Mouse (Mus musculus) cerebellum, adult 2 months (tissue): ENCODE data around the gene Ssh1. TPM values are rescaled to one million over a fixed set of nuclear protein-coding genes. Genes with fewer than 3 reads are reported as not detected.

Experiments used
- DNase-seq, 2 experiments: peaks; one replicate each; pipeline ENCODE4 v3.0.0; 2021
- H3K27ac ChIP-seq: fragments of 200-500 bp; 2 replicates; pipeline ENCODE4 v1.5.1; 2012; ENCODE audit warnings: low read length, control low read depth, inconsistent platforms; ENCODE audit not compliant: insufficient read depth
- H3K27me3 ChIP-seq: fragments of 200-500 bp; 2 replicates; pipeline ENCODE4 v1.6.1; 2012; ENCODE audit warnings: inconsistent platforms, mild to moderate bottlenecking, low read length, moderate library complexity; ENCODE audit not compliant: control insufficient read depth, insufficient read depth
- H3K4me1 ChIP-seq: fragments of 200-500 bp; 2 replicates; pipeline ENCODE4 v1.6.1; 2011; ENCODE audit warnings: low read length; ENCODE audit not compliant: control insufficient read depth, insufficient read depth
- H3K4me3 ChIP-seq: fragments of 200-500 bp; replicated peaks from 2 replicates; pipeline ENCODE3; 2011; ENCODE audit warnings: mild to moderate bottlenecking, low read depth, low read length, control low read depth; ENCODE audit not compliant: insufficient read depth
- CTCF ChIP-seq: fragments of 200-500 bp; IDR thresholded peaks from 2 replicates; pipeline ENCODE4 v1.5.1; 2011; ENCODE audit warnings: low read depth, mild to moderate bottlenecking, control low read depth, low read length, moderate library complexity, borderline replicate concordance; ENCODE audit not compliant: insufficient read depth
- POLR2A ChIP-seq: fragments of 200-500 bp; IDR thresholded peaks from 2 replicates; pipeline ENCODE4 v1.6.1; 2011; ENCODE audit warnings: low read length, control low read depth, borderline replicate concordance; ENCODE audit not compliant: insufficient read depth
- WGBS: fragments of 180-500 bp; shearing (Covaris S2); methylation state at CpG from one replicate; pipeline ENCODE4 v1.1.7; 2018; 5-methylcytosine and 5-hydroxymethylcytosine counted together
- polyA plus RNA-seq: library from polyadenylated mRNA; depleted of rRNA; stranded (reverse); fragments of >200 nt; gene quantifications from 2 replicates; pipeline ENCODE4 v1.2.3, GENCODE M21; 2012

Gene Ssh1
- polyA plus RNA-seq, 1 experiment, result 16.7 TPM

GRCm38 (mm10) chr5:113980511-113980910 lies 13.2 kb downstream of the Ssh1 start:
- Histone ChIP-seq H3K27ac (no peak overlapping the region), H3K4me1 (peaks cover 28% of the 10 kb centered on the region), H3K27me3 (no peaks in the 10 kb centered on the region), H3K4me3 (no peak overlapping the region)
- no peak for DNase-seq
- TF ChIP-seq CTCF (no peak), POLR2A (no peak)
- 72% methylated on average over 1 of the region's 1 CpGs for WGBS

GRCm38 (mm10) chr5:113977309-113977708 lies 16.4 kb downstream of the Ssh1 start:
- no peak for DNase-seq
- no peak overlapping the region for H3K4me3 ChIP-seq
- H3K4me1 ChIP-seq, result peaks cover 35% of the 10 kb centered on the region
- TF ChIP-seq POLR2A (no peak), CTCF (no peak)
- 67% methylated on average over 8 of the region's 8 CpGs for WGBS
- H3K27ac ChIP-seq, result no peak overlapping the region
- no peaks in the 10 kb centered on the region for H3K27me3 ChIP-seq

- TF ChIP-seq CTCF, result no peak
- no peak for TF ChIP-seq POLR2A
- H3K4me1 ChIP-seq, result peaks cover 33% of the 10 kb centered on the region
- H3K4me3 ChIP-seq, result no peak overlapping the region
- 75% methylated on average over 8 of the region's 8 CpGs for WGBS
- no peak overlapping the region for H3K27ac ChIP-seq
- no peak for DNase-seq
- H3K27me3 ChIP-seq, result no peaks in the 10 kb centered on the region
These were observed 17.1 kb downstream of the Ssh1 start for GRCm38 (mm10) chr5:113976597-113976996.

GRCm38 (mm10) chr5:113975538-113976215 lies 18.0 kb downstream of the Ssh1 start:
- TF ChIP-seq POLR2A (no peak), CTCF (no peak)
- peak in 1 of 2 experiments; percentile 38 for DNase-seq
- WGBS, result 35% methylated on average over 9 of the region's 9 CpGs
- peaks cover 28% of the 10 kb centered on the region for H3K4me1 ChIP-seq
- H3K4me3 ChIP-seq, result no peak overlapping the region
- H3K27ac ChIP-seq, result no peak overlapping the region
- no peaks in the 10 kb centered on the region for H3K27me3 ChIP-seq

GRCm38 (mm10) chr5:113974576-113974975 lies 19.1 kb downstream of the Ssh1 start:
- WGBS, result 73% methylated on average over 15 of the region's 15 CpGs
- TF ChIP-seq CTCF (no peak), POLR2A (no peak)
- Histone ChIP-seq H3K27ac (no peak overlapping the region), H3K27me3 (no peaks in the 10 kb centered on the region), H3K4me3 (no peak overlapping the region), H3K4me1 (peaks cover 28% of the 10 kb centered on the region)
- DNase-seq, result no peak

GRCm38 (mm10) chr5:113973790-113974189 lies 19.9 kb downstream of the Ssh1 start:
- H3K4me1 ChIP-seq, result peaks cover 28% of the 10 kb centered on the region
- no peaks in the 10 kb centered on the region for H3K27me3 ChIP-seq
- no peak overlapping the region for H3K4me3 ChIP-seq
- no peak for TF ChIP-seq POLR2A
- no peak for TF ChIP-seq CTCF
- no peak overlapping the region for H3K27ac ChIP-seq
- no peak for DNase-seq
- WGBS, result 64% methylated on average over 8 of the region's 8 CpGs

GRCm38 (mm10) chr5:113972589-113973515 lies 20.8 kb downstream of the Ssh1 start:
- Histone ChIP-seq H3K4me1 (peaks cover 28% of the 10 kb centered on the region), H3K27ac (no peak overlapping the region), H3K4me3 (no peak overlapping the region), H3K27me3 (no peaks in the 10 kb centered on the region)
- no peak for DNase-seq
- TF ChIP-seq CTCF (no peak), POLR2A (no peak)
- WGBS, result 43% methylated on average over 18 of the region's 18 CpGs

- H3K27ac ChIP-seq, result no peak overlapping the region
- peaks cover 19% of the 10 kb centered on the region for H3K4me1 ChIP-seq
- DNase-seq, result no peak
- 85% methylated on average over 10 of the region's 10 CpGs for WGBS
- TF ChIP-seq CTCF (no peak), POLR2A (no peak)
- H3K27me3 ChIP-seq, result no peaks in the 10 kb centered on the region
- no peak overlapping the region for H3K4me3 ChIP-seq
These were observed 22.2 kb downstream of the Ssh1 start for GRCm38 (mm10) chr5:113971434-113971960.
